Mouse (Mus musculus) G1E (cell line): ENCODE data around the gene Tln2.

Experiments used
- CTCF ChIP-seq: IDR thresholded peaks from 2 replicates; pipeline ENCODE4 v1.5.1; 2012; ENCODE audit warnings: low read depth, low read length, inconsistent platforms, mixed read lengths
- GATA1 ChIP-seq: IDR thresholded peaks from 2 replicates; pipeline ENCODE4 v1.6.1; 2012; ENCODE audit warnings: borderline replicate concordance, low read length, inconsistent platforms, mixed read lengths
- GATA2 ChIP-seq: IDR thresholded peaks from 2 replicates; pipeline ENCODE4 v1.6.1; 2012; ENCODE audit warnings: low read depth, low read length, inconsistent platforms, borderline replicate concordance
- POLR2AphosphoS5 ChIP-seq: IDR thresholded peaks from 2 replicates; pipeline ENCODE4 v1.6.1; 2012; ENCODE audit warnings: low read depth, low read length, inconsistent platforms; ENCODE audit not compliant: insufficient replicate concordance
- TAL1 ChIP-seq: conservative IDR thresholded peaks from 2 replicates; pipeline ENCODE4 v1.6.1; 2012; ENCODE audit warnings: low read depth, low read length, inconsistent platforms, mixed read lengths

GRCm38 (mm10) chr9:67300769-67301168 lies 258.7 kb downstream of the Tln2 start:
- TF ChIP-seq CTCF (no peak), GATA1 (no peak), TAL1 (no peak), POLR2AphosphoS5 (no peak), GATA2 (no peak)
